Mouse (Mus musculus): Measurements from ENCODE around the gene Rbp4. TPM values are rescaled to one million over a fixed set of nuclear protein-coding genes. Genes with fewer than 3 reads are reported as not detected.

Rbp4 gene
- polyA plus RNA-seq, 1 experiment from 2014 or later = 1,416 TPM

DNA sequence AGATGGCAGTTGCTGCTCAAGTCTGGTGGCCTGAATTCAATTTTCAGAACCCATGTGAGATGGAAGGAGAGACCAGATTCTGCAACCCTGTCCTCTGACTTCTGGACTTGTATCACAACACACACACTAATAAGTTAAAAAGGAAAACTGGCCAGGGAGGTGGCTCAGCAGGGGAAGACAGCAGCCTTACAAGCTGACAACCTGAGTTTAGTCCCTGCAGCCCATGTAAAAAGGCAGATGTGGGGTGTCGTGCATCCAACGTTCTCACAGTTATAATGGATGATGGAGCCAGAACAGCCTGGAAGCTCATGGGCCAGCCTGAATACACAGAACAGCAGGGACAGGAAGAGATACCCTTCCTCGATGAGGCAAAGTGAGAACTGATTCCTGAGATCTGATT, 43.7 kb downstream of the Rbp4 start:
- Histone ChIP-seq H3K9ac (ENCODE audit: low read depth, low read length) (no peak overlapping the region), H3K27me3 (replicated peaks; ENCODE audit: control insufficient read depth, insufficient read depth, low read length) (no peaks in the 10 kb centered on the region), H3K4me1 (replicated peaks; ENCODE audit: control insufficient read depth, insufficient read depth, low read length) (no peaks in the 10 kb centered on the region), H3K27ac (ENCODE audit: low read depth, low read length) (no peak overlapping the region), H3K4me3 (ENCODE audit: low read depth, low read length) (no peak overlapping the region), H3K4me2 (no peak overlapping the region), H3K36me3 (ENCODE audit: control insufficient read depth, insufficient read depth, low read length) (no peaks in the 10 kb centered on the region), H3K9me3 (ENCODE audit: control insufficient read depth, low read length) (no peaks in the 10 kb centered on the region)
- no peak for DNase-seq (ENCODE audit: low spot score)
- ATAC-seq (replicated peaks; ENCODE audit: low FRiP score) = no peak
- WGBS = 57% methylated on average over 3 of the region's 3 CpGs

GRCm38 (mm10) chr19:38077851-38078540, 47.1 kb downstream of the Rbp4 start:
- ATAC-seq (replicated peaks; ENCODE audit: low FRiP score) (no peak), DNase-seq (ENCODE audit: low spot score) (no peak)
- Histone ChIP-seq H3K4me1 (replicated peaks; ENCODE audit: control insufficient read depth, insufficient read depth, low read length) (no peaks in the 10 kb centered on the region), H3K9ac (ENCODE audit: low read depth, low read length) (no peak overlapping the region), H3K4me2 (no peak overlapping the region), H3K27ac (ENCODE audit: low read depth, low read length) (no peak overlapping the region), H3K36me3 (ENCODE audit: control insufficient read depth, insufficient read depth, low read length) (peaks cover 5% of the 10 kb centered on the region), H3K9me3 (ENCODE audit: control insufficient read depth, low read length) (no peaks in the 10 kb centered on the region), H3K4me3 (ENCODE audit: low read depth, low read length) (no peak overlapping the region), H3K27me3 (replicated peaks; ENCODE audit: control insufficient read depth, insufficient read depth, low read length) (no peaks in the 10 kb centered on the region)
- WGBS = 72% methylated on average over 3 of the region's 3 CpGs

DNA sequence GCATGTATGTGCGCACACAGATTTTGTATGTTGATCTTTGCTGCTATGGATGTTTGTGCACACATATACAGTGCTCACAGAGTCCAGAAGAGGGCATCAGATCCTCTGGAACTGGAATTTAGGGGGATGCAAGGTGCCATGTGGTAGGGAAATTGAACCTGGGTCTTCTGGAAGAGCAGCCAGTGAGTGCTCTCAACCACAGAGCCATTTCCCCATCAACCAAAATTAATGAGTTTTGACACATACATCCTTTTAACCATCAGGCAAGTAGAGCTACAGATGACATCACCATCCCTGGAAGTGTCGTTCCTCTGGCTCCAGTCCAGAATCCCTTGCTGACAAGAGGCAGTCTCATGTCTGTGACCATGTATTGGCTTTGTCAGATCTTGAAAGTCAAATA, 48.8 kb downstream of the Rbp4 start:
- Histone ChIP-seq H3K27me3 (replicated peaks; ENCODE audit: control insufficient read depth, insufficient read depth, low read length) (no peaks in the 10 kb centered on the region), H3K4me1 (replicated peaks; ENCODE audit: control insufficient read depth, insufficient read depth, low read length) (no peaks in the 10 kb centered on the region), H3K4me3 (ENCODE audit: low read depth, low read length) (no peak overlapping the region), H3K36me3 (ENCODE audit: control insufficient read depth, insufficient read depth, low read length) (peaks cover 5% of the 10 kb centered on the region), H3K4me2 (no peak overlapping the region), H3K9me3 (ENCODE audit: control insufficient read depth, low read length) (no peaks in the 10 kb centered on the region), H3K27ac (ENCODE audit: low read depth, low read length) (no peak overlapping the region), H3K9ac (ENCODE audit: low read depth, low read length) (no peak overlapping the region)
- ATAC-seq (replicated peaks; ENCODE audit: low FRiP score) = no peak
- 82% methylated on average over 2 of the region's 2 CpGs for WGBS
- DNase-seq (ENCODE audit: low spot score) = no peak

GRCm38 (mm10) chr19:38075051-38075450, 50.0 kb downstream of the Rbp4 start:
- WGBS = 81% methylated on average over 11 of the region's 11 CpGs
- no peak overlapping the region for H3K9ac ChIP-seq (ENCODE audit: low read depth, low read length)
- H3K27ac ChIP-seq (ENCODE audit: low read depth, low read length) = no peak overlapping the region
- H3K4me3 ChIP-seq (ENCODE audit: low read depth, low read length) = no peak overlapping the region
- ATAC-seq (replicated peaks; ENCODE audit: low FRiP score) (no peak), DNase-seq (ENCODE audit: low spot score) (no peak)
- H3K27me3 ChIP-seq (replicated peaks; ENCODE audit: control insufficient read depth, insufficient read depth, low read length) = no peaks in the 10 kb centered on the region
- H3K9me3 ChIP-seq (ENCODE audit: control insufficient read depth, low read length) = no peaks in the 10 kb centered on the region
- no peak overlapping the region for H3K4me2 ChIP-seq
- peaks cover 10% of the 10 kb centered on the region for H3K36me3 ChIP-seq (ENCODE audit: control insufficient read depth, insufficient read depth, low read length)
- H3K4me1 ChIP-seq (replicated peaks; ENCODE audit: control insufficient read depth, insufficient read depth, low read length) = no peaks in the 10 kb centered on the region

GRCm38 (mm10) chr19:38073226-38073625, 51.9 kb downstream of the Rbp4 start:
- Histone ChIP-seq H3K27me3 (replicated peaks; ENCODE audit: control insufficient read depth, insufficient read depth, low read length) (no peaks in the 10 kb centered on the region), H3K27ac (ENCODE audit: low read depth, low read length) (no peak overlapping the region), H3K4me1 (replicated peaks; ENCODE audit: control insufficient read depth, insufficient read depth, low read length) (no peaks in the 10 kb centered on the region), H3K4me3 (ENCODE audit: low read depth, low read length) (no peak overlapping the region), H3K9ac (ENCODE audit: low read depth, low read length) (no peak overlapping the region), H3K9me3 (ENCODE audit: control insufficient read depth, low read length) (no peaks in the 10 kb centered on the region), H3K36me3 (ENCODE audit: control insufficient read depth, insufficient read depth, low read length) (peaks cover 12% of the 10 kb centered on the region), H3K4me2 (no peak overlapping the region)
- DNase-seq (ENCODE audit: low spot score) (no peak), ATAC-seq (replicated peaks; ENCODE audit: low FRiP score) (no peak)
- 90% methylated on average over 5 of the region's 5 CpGs for WGBS

Other genes starting within 250 kb of the Rbp4 start
- 3.0 and 4.4 TPM in 2 replicates for gene Myof, start 81.7 kb downstream of the Rbp4 start, polyA plus RNA-seq (2014; fragmentation: Nextera tagmentation; extraction: Ambion mirVana)
- gene Cep55, start 70.3 kb downstream of the Rbp4 start, polyA plus RNA-seq (2014; fragmentation: Nextera tagmentation; extraction: Ambion mirVana) = 16.0 and 16.7 TPM in 2 replicates
- gene Ffar4, start 28.2 kb downstream of the Rbp4 start, polyA plus RNA-seq (2014; fragmentation: Nextera tagmentation; extraction: Ambion mirVana) = 1.1 TPM in 2 replicates
- gene Pde6c, start 7.5 kb upstream of the Rbp4 start, polyA plus RNA-seq (2014; fragmentation: Nextera tagmentation; extraction: Ambion mirVana) = 2.4 and 4.0 TPM in 2 replicates
- gene Fra10ac1, start 98.9 kb upstream of the Rbp4 start, polyA plus RNA-seq (2014; fragmentation: Nextera tagmentation; extraction: Ambion mirVana) = 35.0 and 35.9 TPM in 2 replicates
- gene Lgi1, start 139.3 kb upstream of the Rbp4 start, polyA plus RNA-seq (2014; fragmentation: Nextera tagmentation; extraction: Ambion mirVana) = 0.16 and 0.19 TPM in 2 replicates

Data from liver, embryonic 11.5 days (tissue).